Mouse (Mus musculus): ENCODE results near the gene Rbfox3. TPM values are rescaled to one million over a fixed set of nuclear protein-coding genes. Genes with fewer than 3 reads are reported as not detected.

Gene Rbfox3
- polyA plus RNA-seq, 1 experiment from 2014 or later, result 0.76 TPM

DNA sequence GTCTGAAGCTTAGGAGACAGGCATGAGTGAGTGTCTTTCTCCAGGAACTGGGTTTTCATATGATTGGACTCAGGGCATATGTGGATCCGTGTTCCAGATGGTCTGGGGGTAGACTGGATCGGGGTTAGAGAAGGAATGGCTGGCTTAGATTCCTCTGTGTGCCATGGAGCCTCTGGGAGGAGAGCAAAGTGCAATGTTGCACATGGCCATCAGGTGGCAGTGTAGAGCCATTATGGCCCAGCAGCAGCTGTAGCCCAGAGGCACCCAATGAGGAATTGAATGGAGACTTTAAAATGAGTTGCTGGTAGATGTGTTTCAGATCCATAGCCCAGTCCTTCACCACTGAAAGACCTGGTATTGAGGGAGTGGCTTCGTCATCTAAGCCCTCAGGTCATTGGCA is 465.6 kb downstream of the Rbfox3 start:
- ATAC-seq (ENCODE audit: low FRiP score, low TSS enrichment) (peak; percentile 67), DNase-seq (ENCODE audit: low spot score) (peak; percentile 83)
- no peak overlapping the region for H3K9ac ChIP-seq (ENCODE audit: low read length)
- TF ChIP-seq EP300 (optimal IDR thresholded peaks at IDR 0.05) (no peak), CTCF (IDR thresholded peaks at IDR 0.05; ENCODE audit: low read depth) (peak; percentile 99)
- no peaks in the 10 kb centered on the region for H3K9me3 ChIP-seq (ENCODE audit: control insufficient read depth, low read length)
- no peak overlapping the region for H3K4me3 ChIP-seq (ENCODE audit: low read depth, low read length)
- no peaks in the 10 kb centered on the region; the same call in 1 of the 2 replicates for H3K4me1 ChIP-seq (replicated peaks; ENCODE audit: control insufficient read depth, insufficient read depth)
- no peak overlapping the region for H3K4me2 ChIP-seq (replicated peaks; ENCODE audit: low read depth)
- WGBS, result 10% methylated on average over 3 of the region's 3 CpGs
- H3K27me3 ChIP-seq (ENCODE audit: control insufficient read depth, insufficient read depth, low read length), result no peaks in the 10 kb centered on the region
- no peak overlapping the region for H3K27ac ChIP-seq (replicated peaks)
- no peaks in the 10 kb centered on the region; the same call in 1 of the 2 replicates for H3K36me3 ChIP-seq (ENCODE audit: control insufficient read depth, insufficient read depth, low read length)

DNA sequence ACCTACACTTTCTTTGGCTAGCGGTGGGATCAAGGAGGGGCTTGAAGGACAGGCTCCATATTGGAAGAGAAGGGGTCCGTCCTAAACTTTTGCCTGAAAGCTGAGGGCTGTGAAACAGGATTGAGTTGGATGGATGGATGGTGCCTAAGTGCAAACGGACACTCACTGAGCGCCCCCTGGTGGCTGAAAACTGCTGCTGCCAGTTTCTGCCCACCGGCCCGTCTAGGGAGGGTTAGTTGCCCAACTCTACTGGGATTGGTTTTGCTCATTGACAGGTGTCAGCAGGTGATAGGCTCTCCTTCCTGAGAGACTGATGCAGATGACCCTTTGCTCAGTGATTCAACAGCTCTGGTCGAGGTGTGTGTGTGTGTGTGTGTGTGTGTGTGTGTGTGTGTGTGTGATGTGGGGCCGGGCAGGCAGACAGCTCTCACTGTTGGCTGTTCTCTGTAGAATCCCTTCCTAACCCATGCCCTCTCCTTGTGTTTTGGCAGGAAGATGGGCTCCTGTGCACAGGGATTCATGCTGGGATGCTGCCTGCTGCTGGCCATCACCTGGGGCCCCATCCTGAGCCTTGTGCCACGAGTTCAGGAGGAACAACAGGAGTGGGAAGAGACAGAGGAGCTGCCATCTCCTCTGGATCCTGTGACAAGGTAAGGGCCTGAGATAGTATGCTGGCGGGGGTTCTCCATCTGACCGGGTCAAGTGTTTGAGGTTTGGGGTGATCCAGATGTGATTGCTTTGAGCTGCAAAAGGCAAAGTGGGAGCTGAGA is 468.0 kb downstream of the Rbfox3 start:
- Histone ChIP-seq H3K27ac (replicated peaks) (no peak overlapping the region), H3K9me3 (ENCODE audit: control insufficient read depth, low read length) (no peaks in the 10 kb centered on the region), H3K4me2 (replicated peaks; ENCODE audit: low read depth) (no peak overlapping the region), H3K36me3 (ENCODE audit: control insufficient read depth, insufficient read depth, low read length) (no peaks in the 10 kb centered on the region; the same call in 1 of the 2 replicates), H3K4me3 (ENCODE audit: low read depth, low read length) (no peak overlapping the region), H3K27me3 (ENCODE audit: control insufficient read depth, insufficient read depth, low read length) (no peaks in the 10 kb centered on the region), H3K9ac (ENCODE audit: low read length) (no peak overlapping the region), H3K4me1 (replicated peaks; ENCODE audit: control insufficient read depth, insufficient read depth) (no peaks in the 10 kb centered on the region; the same call in 1 of the 2 replicates)
- 32% methylated on average over 11 of the region's 11 CpGs for WGBS
- TF ChIP-seq EP300 (optimal IDR thresholded peaks at IDR 0.05) (no peak), CTCF (IDR thresholded peaks at IDR 0.05; ENCODE audit: low read depth) (peak; percentile 93)
- ATAC-seq (ENCODE audit: low FRiP score, low TSS enrichment), result peak; percentile 55
- peak; percentile 84 for DNase-seq (ENCODE audit: low spot score)

- DNase-seq (ENCODE audit: low spot score) (no peak), ATAC-seq (ENCODE audit: low FRiP score, low TSS enrichment) (no peak; the same call in 1 of the 2 replicates)
- no peaks in the 10 kb centered on the region for H3K9me3 ChIP-seq (ENCODE audit: control insufficient read depth, low read length)
- 0 out of 2 replicates have a peak overlapping the region, but pooled peaks have one; percentile 23 for H3K9ac ChIP-seq (ENCODE audit: low read length)
- H3K27me3 ChIP-seq (ENCODE audit: control insufficient read depth, insufficient read depth, low read length), result no peaks in the 10 kb centered on the region
- H3K4me2 ChIP-seq (replicated peaks; ENCODE audit: low read depth), result no peak overlapping the region
- WGBS, result 53% methylated on average over 13 of the region's 13 CpGs
- TF ChIP-seq CTCF (IDR thresholded peaks at IDR 0.05; ENCODE audit: low read depth), result no peak
- H3K4me1 ChIP-seq (replicated peaks; ENCODE audit: control insufficient read depth, insufficient read depth), result no peaks in the 10 kb centered on the region; the same call in 1 of the 2 replicates
- no peaks in the 10 kb centered on the region for H3K36me3 ChIP-seq (ENCODE audit: control insufficient read depth, insufficient read depth, low read length)
- no peak overlapping the region for H3K4me3 ChIP-seq (ENCODE audit: low read depth, low read length)
- no peak overlapping the region for H3K27ac ChIP-seq (replicated peaks)
These were observed 468.7 kb downstream of the Rbfox3 start for GRCm38 (mm10) chr11:118442691-118443090.

Small RNA genes lying within 50 kb of the gene (microRNA-seq; reads per million reads assigned to microRNA genes)
- gene Gm25040, result not detected

Other genes starting within 250 kb of the Rbfox3 start
- gene Enpp7, start 76.6 kb upstream of the Rbfox3 start, polyA plus RNA-seq (2015; fragmentation: Nextera tagmentation; extraction: Ambion mirVana), result not detected in 2 replicates
- gene Cbx2, start 111.4 kb upstream of the Rbfox3 start, polyA plus RNA-seq (2015; fragmentation: Nextera tagmentation; extraction: Ambion mirVana), result 5.1 and 5.3 TPM in 2 replicates
- gene Cbx8, start 129.4 kb upstream of the Rbfox3 start, polyA plus RNA-seq (2015; fragmentation: Nextera tagmentation; extraction: Ambion mirVana), result 4.6 and 5.1 TPM in 2 replicates
- gene Cbx4, start 174.6 kb upstream of the Rbfox3 start, polyA plus RNA-seq (2015; fragmentation: Nextera tagmentation; extraction: Ambion mirVana), result 9.6 and 11.2 TPM in 2 replicates

Measured in stomach, postnatal 0 days (tissue).